Mouse (Mus musculus) stomach, embryonic 15.5 days (tissue): ENCODE measurements around the gene Mcm3ap. TPM values are rescaled to one million over a fixed set of nuclear protein-coding genes. Genes with fewer than 3 reads are reported as not detected.

Experiments
- ATAC-seq: fragments of 200-750 bp; cut with Nextera tagmentation; 2 replicates; pipeline ENCODE4 v1.8.0; 2017; ENCODE audit warnings: low read depth, moderate number of reproducible peaks, moderate TSS enrichment; ENCODE audit not compliant: insufficient read depth, low FRiP score
- H3K27ac ChIP-seq: fragments of 300-500 bp; sonication (generic); 2 replicates; pipeline ENCODE4 v1.5.1; 2015; ENCODE audit warnings: mild to moderate bottlenecking, inconsistent platforms
- H3K27me3 ChIP-seq: fragments of 300-500 bp; sonication (generic); replicated peaks from 2 replicates; pipeline ENCODE4 v1.6.1; 2015; ENCODE audit warnings: inconsistent platforms
- H3K36me3 ChIP-seq: fragments of 300-500 bp; sonication (generic); 2 replicates; pipeline ENCODE4 v1.6.1; 2015; ENCODE audit warnings: inconsistent platforms
- H3K4me1 ChIP-seq: fragments of 300-500 bp; sonication (generic); 2 replicates; pipeline ENCODE4 v1.6.1; 2015; ENCODE audit warnings: inconsistent platforms
- H3K4me2 ChIP-seq: fragments of 300-500 bp; sonication (generic); 2 replicates; pipeline ENCODE4 v1.6.1; 2015; ENCODE audit warnings: mild to moderate bottlenecking, inconsistent platforms
- H3K4me3 ChIP-seq: fragments of 300-500 bp; sonication (generic); replicated peaks from 2 replicates; pipeline ENCODE4 v1.5.1; 2015; ENCODE audit warnings: inconsistent platforms
- H3K9ac ChIP-seq: fragments of 300-500 bp; sonication (generic); 2 replicates; pipeline ENCODE4 v1.6.1; 2015; ENCODE audit warnings: inconsistent platforms
- H3K9me3 ChIP-seq: fragments of 300-500 bp; sonication (generic); 2 replicates; pipeline ENCODE4 v1.6.1; 2016; ENCODE audit warnings: inconsistent platforms
- WGBS: fragments of 180-500 bp; shearing (Covaris S2); methylation state at CpG from one replicate; pipeline ENCODE4 v1.1.7; 2015; 5-methylcytosine and 5-hydroxymethylcytosine counted together
- polyA plus RNA-seq: library from polyadenylated mRNA; unstranded; fragments of >200 nt; fragmentation: Nextera tagmentation; extraction: Ambion mirVana; gene quantifications from 2 replicates; pipeline ENCODE4 v1.2.1, GENCODE M21; 2015

Mcm3ap gene
- polyA plus RNA-seq, 1 experiment from 2014 or later: 42.5 TPM

DNA sequence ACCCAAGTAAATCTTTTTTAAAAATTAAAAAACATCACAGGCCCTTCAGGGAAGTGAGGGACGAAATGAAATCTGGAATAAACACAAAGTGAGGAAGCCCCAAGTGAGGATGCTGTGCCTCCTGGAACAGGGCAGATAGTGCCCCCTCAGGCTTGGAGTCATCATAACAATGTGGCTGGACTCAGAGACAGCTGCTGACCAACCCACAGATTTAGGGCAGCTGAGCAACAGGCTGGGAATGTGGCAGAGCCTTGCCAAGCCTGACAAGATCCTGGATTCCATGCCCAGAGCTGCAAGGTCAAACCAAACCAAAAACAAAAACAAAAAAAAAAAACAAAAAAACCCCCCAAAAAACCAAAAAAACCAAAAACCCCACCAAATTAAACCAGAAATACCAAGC lies 7.5 kb upstream of the Mcm3ap start:
- Histone ChIP-seq H3K36me3 (no peaks in the 10 kb centered on the region), H3K4me3 (no peak overlapping the region), H3K4me2 (no peak overlapping the region), H3K27me3 (no peaks in the 10 kb centered on the region), H3K4me1 (no peaks in the 10 kb centered on the region), H3K27ac (no peak overlapping the region), H3K9ac (no peak overlapping the region), H3K9me3 (no peaks in the 10 kb centered on the region)
- ATAC-seq: no peak
- 91% methylated on average over 1 of the region's 1 CpGs for WGBS

DNA sequence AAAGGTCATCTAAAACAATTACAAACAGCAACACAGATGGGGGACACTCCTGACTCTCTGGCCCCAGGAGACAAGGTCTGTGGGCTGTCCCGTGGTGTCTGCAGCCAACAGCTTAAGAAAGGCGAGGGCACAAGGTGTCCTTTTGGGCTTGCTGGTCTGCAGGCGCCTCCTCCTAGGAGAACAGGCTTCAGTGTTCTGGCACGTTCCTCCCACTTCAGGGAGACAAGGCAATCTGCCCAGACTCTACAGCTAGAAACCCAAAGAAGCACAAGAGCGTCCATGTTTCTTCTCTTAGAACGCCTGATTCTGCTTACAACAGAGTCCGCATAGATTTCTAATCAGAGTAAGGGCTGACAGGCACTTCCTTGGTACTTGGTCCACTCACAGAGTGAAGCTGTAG lies 6.4 kb upstream of the Mcm3ap start:
- no peak overlapping the region for H3K27ac ChIP-seq
- ATAC-seq: no peak
- no peak overlapping the region for H3K9ac ChIP-seq
- H3K9me3 ChIP-seq: no peaks in the 10 kb centered on the region
- 91% methylated on average over 7 of the region's 7 CpGs for WGBS
- H3K4me2 ChIP-seq: no peak overlapping the region
- no peaks in the 10 kb centered on the region for H3K27me3 ChIP-seq
- H3K4me1 ChIP-seq: no peaks in the 10 kb centered on the region
- H3K4me3 ChIP-seq: no peak overlapping the region
- H3K36me3 ChIP-seq: no peaks in the 10 kb centered on the region

DNA sequence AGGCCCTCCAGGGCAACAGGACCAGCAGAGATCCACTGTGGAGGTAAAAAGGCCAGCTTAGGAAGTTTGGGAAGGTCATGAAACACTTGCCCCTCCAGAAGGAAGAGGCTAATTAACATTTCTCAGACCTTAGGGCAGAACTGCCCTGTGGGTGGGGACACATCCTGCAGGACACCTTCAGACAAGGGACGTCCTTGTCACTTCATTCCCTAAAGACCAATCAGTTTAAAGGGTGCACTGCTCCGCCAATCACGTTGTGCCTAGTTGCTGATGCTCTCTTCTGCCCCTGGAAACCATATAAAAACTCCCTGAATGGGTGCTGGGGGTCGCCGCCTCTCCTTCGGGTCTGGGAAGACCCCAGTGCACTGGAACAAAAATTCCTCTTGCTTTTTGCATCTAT lies 6.0 kb upstream of the Mcm3ap start:
- Histone ChIP-seq H3K27ac (no peak overlapping the region), H3K9ac (no peak overlapping the region), H3K36me3 (no peaks in the 10 kb centered on the region), H3K4me1 (no peaks in the 10 kb centered on the region), H3K4me3 (no peak overlapping the region), H3K27me3 (no peaks in the 10 kb centered on the region), H3K9me3 (no peaks in the 10 kb centered on the region), H3K4me2 (no peak overlapping the region)
- 86% methylated on average over 6 of the region's 6 CpGs for WGBS
- ATAC-seq: no peak

DNA sequence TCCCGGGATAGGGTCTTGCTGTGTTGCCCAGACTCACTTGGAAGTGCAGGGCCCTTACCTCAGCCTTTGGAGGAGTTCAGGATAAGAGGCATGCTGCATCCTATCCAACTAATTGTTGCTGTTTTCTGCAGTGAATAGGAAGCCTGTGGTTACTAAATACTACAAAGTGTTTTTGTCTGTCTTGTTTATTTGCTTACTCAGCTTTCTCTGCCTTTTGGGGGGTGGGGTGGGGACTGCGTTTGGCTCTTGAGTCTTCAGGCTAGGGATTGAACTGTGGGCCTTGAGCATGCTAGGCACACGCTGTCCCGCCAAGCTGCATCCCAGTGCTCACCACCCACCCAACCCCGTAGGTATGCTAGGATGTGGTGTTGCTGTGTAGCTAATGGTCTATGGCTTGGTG lies 5.0 kb downstream of the Mcm3ap start:
- WGBS: 88% methylated on average over 5 of the region's 5 CpGs
- no peak for ATAC-seq
- H3K4me3 ChIP-seq: no peak overlapping the region
- no peak overlapping the region for H3K9ac ChIP-seq
- no peak overlapping the region for H3K4me2 ChIP-seq
- H3K27me3 ChIP-seq: no peaks in the 10 kb centered on the region
- H3K36me3 ChIP-seq: peaks cover 27% of the 10 kb centered on the region
- no peaks in the 10 kb centered on the region for H3K9me3 ChIP-seq
- 0 out of 2 replicates have a peak, but pooled peaks cover 4% of the 10 kb centered on the region for H3K4me1 ChIP-seq
- H3K27ac ChIP-seq: no peak overlapping the region

DNA sequence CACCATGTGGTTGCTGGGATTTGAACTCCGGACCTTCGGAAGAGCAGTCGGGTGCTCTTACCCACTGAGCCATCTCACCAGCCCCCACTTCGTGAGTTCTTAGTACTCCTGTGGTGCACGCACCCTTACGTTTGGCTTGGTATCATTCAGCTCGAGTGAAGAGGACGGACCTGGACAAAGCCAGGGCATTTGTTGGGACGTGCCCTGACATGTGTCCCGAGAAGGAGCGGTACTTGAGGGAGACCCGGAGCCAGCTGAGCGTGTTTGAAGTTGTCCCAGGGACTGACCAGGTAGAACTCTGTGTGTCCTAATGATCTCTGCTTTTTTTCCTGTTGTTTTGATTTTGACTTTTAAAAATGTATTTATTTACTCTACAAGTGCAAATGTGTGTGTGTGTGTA lies 12.1 kb downstream of the Mcm3ap start:
- Histone ChIP-seq H3K9ac (no peak overlapping the region), H3K27ac (no peak overlapping the region), H3K4me3 (no peak overlapping the region), H3K4me2 (no peak overlapping the region), H3K27me3 (no peaks in the 10 kb centered on the region), H3K36me3 (peaks cover 55% of the 10 kb centered on the region), H3K4me1 (no peaks in the 10 kb centered on the region), H3K9me3 (no peaks in the 10 kb centered on the region)
- no peak for ATAC-seq
- WGBS: 88% methylated on average over 13 of the region's 13 CpGs

DNA sequence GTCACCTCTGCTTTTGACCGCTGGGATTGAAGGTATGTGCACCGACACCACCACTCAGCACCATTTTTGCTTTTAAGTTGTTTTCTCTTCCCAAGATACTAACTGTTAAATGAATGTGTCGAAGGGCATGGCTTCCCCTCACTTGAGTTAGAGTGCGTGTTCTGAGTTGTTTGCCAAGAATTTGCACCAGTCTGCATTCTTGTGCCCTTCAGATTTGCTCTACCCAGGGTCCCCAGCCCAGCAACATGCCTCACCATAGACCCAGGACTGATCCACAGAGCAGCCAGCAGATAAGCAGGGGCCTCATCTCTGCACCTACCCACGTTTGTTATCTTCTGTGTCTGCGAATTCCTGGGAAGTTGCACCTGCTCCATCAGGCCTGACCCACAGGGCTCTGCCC lies 12.8 kb downstream of the Mcm3ap start:
- 91% methylated on average over 6 of the region's 6 CpGs for WGBS
- Histone ChIP-seq H3K27me3 (no peaks in the 10 kb centered on the region), H3K9me3 (no peaks in the 10 kb centered on the region), H3K4me2 (no peak overlapping the region), H3K9ac (no peak overlapping the region), H3K27ac (no peak overlapping the region), H3K4me3 (no peak overlapping the region), H3K36me3 (peaks cover 58% of the 10 kb centered on the region), H3K4me1 (no peaks in the 10 kb centered on the region)
- no peak for ATAC-seq

DNA sequence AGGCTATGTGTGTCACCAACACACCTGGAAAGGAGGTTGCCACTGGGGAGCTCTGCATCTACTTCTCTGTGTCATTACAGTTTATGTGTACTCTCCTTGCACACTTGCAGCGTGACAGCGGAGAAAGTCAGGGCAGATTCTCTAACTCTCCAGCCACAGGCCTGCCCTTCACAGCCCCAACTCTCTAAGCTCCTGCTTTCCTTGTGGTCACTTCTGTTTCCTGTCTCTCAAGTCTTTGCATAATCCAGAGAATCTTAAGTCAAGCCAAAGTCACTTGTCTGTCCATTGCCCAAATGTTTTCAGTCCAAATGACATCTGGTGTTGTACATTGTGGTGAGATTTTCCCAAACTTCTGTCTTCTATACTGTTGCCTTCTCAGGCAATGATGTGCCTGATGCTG lies 17.6 kb downstream of the Mcm3ap start:
- no peaks in the 10 kb centered on the region for H3K27me3 ChIP-seq
- no peak overlapping the region for H3K4me3 ChIP-seq
- no peak overlapping the region for H3K4me2 ChIP-seq
- H3K36me3 ChIP-seq: peaks cover 65% of the 10 kb centered on the region
- H3K9me3 ChIP-seq: no peaks in the 10 kb centered on the region
- no peaks in the 10 kb centered on the region for H3K4me1 ChIP-seq
- 93% methylated on average over 2 of the region's 2 CpGs for WGBS
- no peak overlapping the region for H3K27ac ChIP-seq
- ATAC-seq: no peak
- H3K9ac ChIP-seq: no peak overlapping the region

DNA sequence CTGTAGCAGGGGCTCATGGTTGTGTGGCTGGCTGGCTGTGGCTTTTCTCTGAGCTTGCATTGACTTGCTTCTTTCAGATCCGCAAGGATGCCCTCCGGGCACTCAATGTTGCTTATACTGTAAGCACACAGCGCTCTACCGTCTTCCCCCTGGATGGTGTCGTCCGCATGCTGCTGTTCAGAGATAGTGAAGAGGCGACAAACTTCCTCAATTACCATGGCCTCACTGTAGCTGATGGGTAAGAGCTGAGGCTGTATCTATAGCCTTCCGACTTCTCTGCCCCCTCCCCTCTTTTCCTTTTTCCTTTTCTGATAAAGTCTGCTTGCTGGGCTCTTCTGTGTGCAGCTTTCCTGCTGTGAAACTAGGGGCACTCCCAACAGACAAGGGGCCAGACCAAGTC lies 19.5 kb downstream of the Mcm3ap start:
- H3K9me3 ChIP-seq: no peaks in the 10 kb centered on the region
- no peak for ATAC-seq
- no peak overlapping the region for H3K4me2 ChIP-seq
- 89% methylated on average over 8 of the region's 8 CpGs for WGBS
- H3K27me3 ChIP-seq: no peaks in the 10 kb centered on the region
- no peaks in the 10 kb centered on the region for H3K4me1 ChIP-seq
- no peak overlapping the region for H3K27ac ChIP-seq
- no peak overlapping the region for H3K4me3 ChIP-seq
- no peak overlapping the region for H3K9ac ChIP-seq
- H3K36me3 ChIP-seq: peaks cover 52% of the 10 kb centered on the region

DNA sequence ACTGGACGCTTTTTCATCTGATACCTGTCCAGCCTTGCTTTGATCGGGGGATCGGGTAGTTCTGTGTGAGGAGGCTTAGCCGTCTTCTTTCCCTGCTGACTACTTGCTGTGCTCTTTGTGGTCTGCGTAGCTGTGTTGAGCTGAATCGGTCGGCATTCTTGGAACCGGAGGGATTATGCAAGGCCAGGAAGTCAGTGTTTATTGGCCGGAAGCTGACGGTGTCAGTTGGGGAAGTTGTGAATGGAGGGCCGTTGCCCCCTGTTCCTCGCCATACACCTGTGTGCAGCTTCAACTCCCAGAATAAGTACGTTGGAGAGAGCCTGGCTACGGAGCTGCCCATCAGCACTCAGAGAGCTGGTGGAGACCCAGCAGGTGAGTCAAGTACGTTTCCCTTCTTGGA lies 20.5 kb downstream of the Mcm3ap start:
- Histone ChIP-seq H3K27ac (no peak overlapping the region), H3K4me2 (no peak overlapping the region), H3K4me3 (no peak overlapping the region), H3K36me3 (peaks cover 53% of the 10 kb centered on the region), H3K27me3 (no peaks in the 10 kb centered on the region), H3K9ac (no peak overlapping the region), H3K4me1 (no peaks in the 10 kb centered on the region), H3K9me3 (no peaks in the 10 kb centered on the region)
- no peak for ATAC-seq
- 89% methylated on average over 15 of the region's 15 CpGs for WGBS

DNA sequence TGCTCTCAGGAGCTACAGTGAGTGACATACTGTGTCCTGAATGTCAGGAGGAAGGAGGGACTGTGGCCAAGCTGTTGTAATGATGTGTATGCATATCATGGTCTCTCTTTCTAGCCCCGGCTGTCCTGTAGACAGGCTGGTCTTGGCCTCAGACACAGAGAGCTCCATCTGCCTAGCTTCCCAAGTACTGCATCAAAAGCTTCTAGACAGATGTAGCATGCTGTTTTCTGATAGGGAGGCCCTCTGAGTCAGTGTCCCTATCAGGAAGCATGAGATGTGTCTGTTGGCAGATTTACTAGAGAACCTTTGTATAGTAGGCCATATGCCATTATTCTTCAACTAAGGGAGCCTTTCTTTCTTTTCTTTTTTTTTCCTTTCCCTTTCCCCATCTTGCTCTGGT lies 24.8 kb downstream of the Mcm3ap start:
- Histone ChIP-seq H3K9me3 (no peaks in the 10 kb centered on the region), H3K27ac (no peak overlapping the region), H3K36me3 (peaks cover 43% of the 10 kb centered on the region), H3K4me1 (no peaks in the 10 kb centered on the region), H3K9ac (no peak overlapping the region), H3K27me3 (no peaks in the 10 kb centered on the region), H3K4me3 (no peak overlapping the region), H3K4me2 (no peak overlapping the region)
- WGBS: 84% methylated on average over 1 of the region's 1 CpGs
- no peak for ATAC-seq

DNA sequence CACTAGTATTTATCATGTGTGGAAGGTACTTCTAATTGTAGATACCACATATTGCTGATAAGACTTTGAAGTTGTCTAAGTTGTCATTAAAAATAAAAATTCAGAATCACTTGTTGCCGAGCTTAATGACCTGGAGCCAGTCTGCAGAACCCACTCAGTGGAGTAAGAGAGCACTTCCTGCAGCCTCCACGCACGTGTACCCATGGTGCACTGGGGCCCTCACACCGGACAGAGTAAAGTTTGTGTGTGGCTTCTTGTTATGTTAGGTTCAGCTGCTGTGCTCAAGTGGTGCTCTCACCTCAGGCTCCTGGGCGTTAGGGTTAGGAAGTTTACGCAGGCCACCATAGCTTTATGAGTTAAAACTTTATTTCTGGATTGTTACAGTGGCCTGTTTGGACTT lies 26.8 kb downstream of the Mcm3ap start:
- Histone ChIP-seq H3K4me1 (no peaks in the 10 kb centered on the region), H3K27ac (no peak overlapping the region), H3K36me3 (peaks cover 34% of the 10 kb centered on the region), H3K9ac (no peak overlapping the region), H3K27me3 (no peaks in the 10 kb centered on the region), H3K4me3 (no peak overlapping the region), H3K9me3 (no peaks in the 10 kb centered on the region), H3K4me2 (no peak overlapping the region)
- ATAC-seq: no peak
- 87% methylated on average over 6 of the region's 6 CpGs for WGBS

DNA sequence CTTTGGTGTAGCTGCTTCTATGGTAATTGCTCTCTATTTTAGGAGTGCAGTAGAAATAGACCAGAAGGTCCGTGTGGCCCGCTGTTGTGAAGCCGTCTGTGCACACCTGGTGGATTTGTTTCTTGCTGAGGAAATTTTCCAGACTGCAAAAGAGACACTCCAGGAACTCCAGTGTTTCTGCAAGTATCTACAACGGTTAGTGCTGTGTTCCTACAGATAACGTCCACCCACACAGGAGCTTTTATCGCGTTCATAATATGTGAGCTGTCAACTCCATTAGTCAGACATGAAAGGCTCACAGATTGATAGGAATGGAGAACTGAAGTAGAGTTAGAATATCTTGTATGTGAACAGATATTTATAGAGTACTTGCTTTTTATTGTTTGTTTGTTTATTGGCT lies 27.6 kb downstream of the Mcm3ap start:
- no peak overlapping the region for H3K9ac ChIP-seq
- H3K27ac ChIP-seq: no peak overlapping the region
- H3K4me2 ChIP-seq: no peak overlapping the region
- no peak for ATAC-seq
- H3K4me3 ChIP-seq: no peak overlapping the region
- no peaks in the 10 kb centered on the region for H3K27me3 ChIP-seq
- H3K9me3 ChIP-seq: no peaks in the 10 kb centered on the region
- no peaks in the 10 kb centered on the region for H3K4me1 ChIP-seq
- 84% methylated on average over 7 of the region's 7 CpGs for WGBS
- peaks cover 37% of the 10 kb centered on the region for H3K36me3 ChIP-seq

DNA sequence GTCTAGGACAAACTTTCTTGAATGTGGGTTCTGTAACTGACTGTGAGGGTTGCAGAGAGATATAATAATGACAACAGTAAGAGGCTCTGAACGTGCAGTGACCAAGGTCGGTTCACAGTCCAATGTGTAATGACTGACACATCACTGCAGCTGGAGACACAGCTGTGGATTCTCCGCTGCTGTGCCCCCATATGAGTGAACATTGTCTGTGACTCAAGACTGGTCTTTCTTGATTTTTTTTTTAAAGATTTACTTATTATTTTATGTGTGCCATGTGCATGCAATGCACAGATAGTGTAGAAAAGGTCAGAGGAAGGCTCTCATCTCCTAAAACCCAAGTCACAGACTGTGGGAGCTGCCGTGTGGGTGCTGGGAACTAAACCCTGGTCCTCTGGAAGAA lies 28.8 kb downstream of the Mcm3ap start:
- Histone ChIP-seq H3K27ac (no peak overlapping the region), H3K9me3 (no peaks in the 10 kb centered on the region), H3K4me1 (no peaks in the 10 kb centered on the region), H3K27me3 (no peaks in the 10 kb centered on the region), H3K4me2 (no peak overlapping the region), H3K36me3 (peaks cover 36% of the 10 kb centered on the region), H3K9ac (no peak overlapping the region), H3K4me3 (no peak overlapping the region)
- no peak for ATAC-seq
- WGBS: 94% methylated on average over 4 of the region's 4 CpGs
